In the genomic region with DNA sequence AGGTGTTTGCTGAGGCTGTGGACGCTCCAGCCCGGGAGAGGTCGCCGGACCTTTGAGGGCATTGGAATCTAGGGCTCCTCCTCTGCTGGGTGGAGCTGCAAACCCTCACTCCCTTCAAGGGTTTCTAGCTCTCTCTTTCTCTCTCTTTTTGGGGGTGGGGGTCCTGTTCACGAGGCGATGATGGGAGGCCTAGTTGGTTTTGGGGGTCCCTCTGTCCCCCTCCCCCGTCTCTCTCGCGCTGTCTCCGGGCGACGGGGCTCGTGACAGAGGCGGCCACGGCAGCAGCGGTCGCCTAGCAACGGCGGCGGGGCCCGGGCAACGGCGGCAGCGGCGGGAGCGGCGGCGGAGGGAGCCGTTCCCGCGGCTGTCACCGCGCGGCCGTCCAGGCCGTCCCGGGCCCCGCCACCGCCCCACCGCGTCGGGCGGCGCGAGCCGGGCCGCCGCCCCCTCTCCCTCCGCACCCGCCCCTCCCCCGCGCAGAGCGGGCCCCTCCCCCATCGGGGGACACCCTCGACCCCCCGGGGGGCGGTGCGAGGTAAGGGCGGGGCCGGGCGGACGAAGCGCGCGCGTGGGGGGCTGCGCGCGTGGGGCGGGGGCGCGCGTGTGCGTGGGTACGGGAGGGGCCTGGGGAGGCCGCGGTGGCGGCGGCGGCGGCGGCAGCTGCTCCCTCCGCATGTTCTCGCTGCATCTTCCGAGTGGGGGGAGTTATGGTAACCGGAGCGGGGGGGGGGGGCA, we compare ENCODE assay signal across 8 mouse cellular contexts. TPM values are rescaled to one million over a fixed set of nuclear protein-coding genes. Genes with fewer than 3 reads are reported as not detected.
DNase-seq lines count a peak whose midpoint lies in the region; ATAC-seq and TF ChIP-seq lines count a peak whose summit lies in the region.

No protein-coding gene starts in this region.

- no peak for ATAC-seq in forebrain, embryonic 15.5 days (replicated peaks)
- no peak for ATAC-seq in intestine, postnatal 0 days
- peak; percentile 19; the same call in 1 of the 2 replicates for ATAC-seq in liver, embryonic 14.5 days (ENCODE audit: insufficient read depth)
- no peak for ATAC-seq in neural tube, embryonic 14.5 days (ENCODE audit: low read depth)

- no peaks in the 10 kb centered on the region for H3K9me3 ChIP-seq in forebrain, embryonic 15.5 days
- H3K9me3 ChIP-seq in intestine, postnatal 0 days (ENCODE audit: control insufficient read depth) = no peaks in the 10 kb centered on the region
- H3K9me3 ChIP-seq in liver, embryonic 14.5 days (ENCODE audit: control insufficient read depth, low read length) = no peaks in the 10 kb centered on the region
- no peaks in the 10 kb centered on the region for H3K9me3 ChIP-seq in neural tube, embryonic 14.5 days (ENCODE audit: control insufficient read depth, low read length)

- H3K4me3 ChIP-seq in brown adipose tissue, adult 24 weeks (ENCODE audit: insufficient read depth, low read depth, low read length) = peak overlapping the region; percentile 84
- peak overlapping the region; percentile 71 for H3K4me3 ChIP-seq in forebrain, embryonic 15.5 days
- H3K4me3 ChIP-seq in intestine, postnatal 0 days (ENCODE audit: low read depth, low read length) = peak overlapping the region; percentile 69
- H3K4me3 ChIP-seq in liver, embryonic 14.5 days (ENCODE audit: insufficient read depth in 1 of 2, low read depth in 2 of 2, low read length in 2 of 2) = peak overlapping the region; percentile 65 to 75
- peak overlapping the region; percentile 59 for H3K4me3 ChIP-seq in neural tube, embryonic 14.5 days (ENCODE audit: low read depth, low read length)

- H3K4me2 ChIP-seq in forebrain, embryonic 15.5 days (replicated peaks) = peak overlapping the region; percentile 87
- H3K4me2 ChIP-seq in intestine, postnatal 0 days (replicated peaks; ENCODE audit: low read depth) = peak overlapping the region; percentile 100
- peak overlapping the region; percentile 100 for H3K4me2 ChIP-seq in liver, embryonic 14.5 days (ENCODE audit: low read depth)
- H3K4me2 ChIP-seq in neural tube, embryonic 14.5 days (ENCODE audit: low read depth, low read length) = peak overlapping the region; percentile 82

- no peak for TF ChIP-seq EP300 in liver, embryonic 14.5 days (IDR thresholded peaks at IDR 0.05; ENCODE audit: low read depth)

- WGBS in forebrain, embryonic 15.5 days = under 1% methylated on average over 26 of the region's 87 CpGs
- WGBS in intestine, postnatal 0 days = 0% methylated on average over 22 of the region's 87 CpGs
- 1% methylated on average over 54 of the region's 87 CpGs for WGBS in liver, embryonic 14.5 days (ENCODE audit: insufficient replicate concordance)
- 3% methylated on average over 12 of the region's 87 CpGs for WGBS in neural tube, embryonic 14.5 days

- H3K36me3 ChIP-seq in forebrain, embryonic 15.5 days = peaks cover 3% of the 10 kb centered on the region; the same call in 1 of the 2 replicates
- no peaks in the 10 kb centered on the region for H3K36me3 ChIP-seq in intestine, postnatal 0 days (ENCODE audit: control insufficient read depth, insufficient read depth)
- no peaks in the 10 kb centered on the region for H3K36me3 ChIP-seq in liver, embryonic 14.5 days (replicated peaks; ENCODE audit: control insufficient read depth, insufficient read depth, low read depth)
- no peaks in the 10 kb centered on the region for H3K36me3 ChIP-seq in neural tube, embryonic 14.5 days (ENCODE audit: control insufficient read depth, insufficient read depth, low read length)

- H3K4me1 ChIP-seq in brown adipose tissue, adult 24 weeks (ENCODE audit: control insufficient read depth, insufficient read depth, insufficient read length, low read length) = 0 out of 2 replicates have a peak, but pooled peaks cover 4% of the 10 kb centered on the region
- H3K4me1 ChIP-seq in forebrain, embryonic 15.5 days = peaks cover 91% of the 10 kb centered on the region
- H3K4me1 ChIP-seq in intestine, postnatal 0 days (replicated peaks; ENCODE audit: control insufficient read depth, insufficient read depth, low read length) = peaks cover 7% of the 10 kb centered on the region; the same call in 1 of the 2 replicates
- H3K4me1 ChIP-seq in liver, embryonic 14.5 days (replicated peaks; ENCODE audit: control insufficient read depth in 2 of 2, insufficient read depth in 2 of 2, low read length in 1 of 2) = peaks cover 5 to 25% of the 10 kb centered on the region in 2 experiments
- H3K4me1 ChIP-seq in neural tube, embryonic 14.5 days (ENCODE audit: control insufficient read depth, insufficient read depth, low read length) = peaks cover 66% of the 10 kb centered on the region

- peak overlapping the region; percentile 81 for H3K9ac ChIP-seq in forebrain, embryonic 15.5 days (replicated peaks)
- peak overlapping the region; percentile 45 for H3K9ac ChIP-seq in intestine, postnatal 0 days (ENCODE audit: low read depth, low read length)
- peak overlapping the region; percentile 59 for H3K9ac ChIP-seq in liver, embryonic 14.5 days (replicated peaks)
- peak overlapping the region; percentile 76 for H3K9ac ChIP-seq in neural tube, embryonic 14.5 days (replicated peaks; ENCODE audit: low read depth, low read length)

- DNase-seq in thymus, postnatal 14 days = peak; percentile 49
- DNase-seq in thymus, adult 18-20 months = no peak
- DNase-seq in liver, embryonic 14.5 days (ENCODE audit: low read depth in 3 of 3, low spot score in 3 of 3) = no peak
- DNase-seq in ovary, adult 18-20 months (ENCODE audit: low spot score) = no peak

- H3K27ac ChIP-seq in brown adipose tissue, adult 24 weeks (replicated peaks; ENCODE audit: low read depth, low read length) = no peak overlapping the region
- peak overlapping the region; percentile 88 for H3K27ac ChIP-seq in forebrain, embryonic 15.5 days (replicated peaks)
- peak overlapping the region; percentile 28; the same call in 1 of the 2 replicates for H3K27ac ChIP-seq in intestine, postnatal 0 days (ENCODE audit: low read depth, low read length)
- H3K27ac ChIP-seq in liver, embryonic 14.5 days = no peak overlapping the region
- peak overlapping the region; percentile 89 for H3K27ac ChIP-seq in neural tube, embryonic 14.5 days (ENCODE audit: low read depth, low read length)

- no peaks in the 10 kb centered on the region for H3K27me3 ChIP-seq in forebrain, embryonic 15.5 days
- H3K27me3 ChIP-seq in intestine, postnatal 0 days (replicated peaks; ENCODE audit: control insufficient read depth, insufficient read depth, low read length) = no peaks in the 10 kb centered on the region
- H3K27me3 ChIP-seq in liver, embryonic 14.5 days (ENCODE audit: control insufficient read depth, insufficient read depth, low read length) = no peaks in the 10 kb centered on the region; the same call in 1 of the 2 replicates
- no peaks in the 10 kb centered on the region for H3K27me3 ChIP-seq in neural tube, embryonic 14.5 days (ENCODE audit: control insufficient read depth, insufficient read depth, low read length)

- 0 out of 2 replicates have a peak, but pooled peaks have one; percentile 20 for TF ChIP-seq CTCF in intestine, postnatal 0 days (IDR thresholded peaks at IDR 0.05; ENCODE audit: low read depth)
- TF ChIP-seq CTCF in liver, embryonic 14.5 days (IDR thresholded peaks at IDR 0.05; ENCODE audit: low read depth) = no peak

RNA-seq across cellular contexts. Expression of gene Syngap1, which starts 7.4 kb away (rescaled TPM):
- 1.1 and 1.6 TPM in 2 replicates for polyA plus RNA-seq in brown adipose tissue, adult 24 weeks (2012; ENCODE audit: insufficient read depth, insufficient read length, missing spikeins)
- polyA plus RNA-seq in forebrain, embryonic 15.5 days (2015; fragmentation: Nextera tagmentation; extraction: Ambion mirVana) = 6.5 and 7.3 TPM in 2 replicates
- 0.35 and 0.39 TPM in 2 replicates for polyA plus RNA-seq in intestine, postnatal 0 days (2015; fragmentation: Nextera tagmentation; extraction: Ambion mirVana)
- 3.4 TPM in 2 replicates for polyA plus RNA-seq in liver, embryonic 14.5 days (2012; rRNA removed)
- 0.08 and 0.13 TPM in 2 replicates for polyA plus RNA-seq in liver, embryonic 14.5 days (2014; fragmentation: Nextera tagmentation; extraction: Ambion mirVana)
- polyA plus RNA-seq in neural tube, embryonic 14.5 days (2014; fragmentation: Nextera tagmentation; extraction: Ambion mirVana) = 5.2 and 7.4 TPM in 2 replicates

RNA-seq across cellular contexts. Expression of gene Cuta, which starts 9.1 kb away (rescaled TPM):
- polyA plus RNA-seq in brown adipose tissue, adult 24 weeks (2012; ENCODE audit: insufficient read depth, insufficient read length, missing spikeins) = 142 and 151 TPM in 2 replicates
- polyA plus RNA-seq in forebrain, embryonic 15.5 days (2015; fragmentation: Nextera tagmentation; extraction: Ambion mirVana) = 144 and 150 TPM in 2 replicates
- polyA plus RNA-seq in intestine, postnatal 0 days (2015; fragmentation: Nextera tagmentation; extraction: Ambion mirVana) = 287 and 304 TPM in 2 replicates
- 53.0 and 53.5 TPM in 2 replicates for polyA plus RNA-seq in liver, embryonic 14.5 days (2012; rRNA removed)
- polyA plus RNA-seq in liver, embryonic 14.5 days (2014; fragmentation: Nextera tagmentation; extraction: Ambion mirVana) = 82.5 and 86.8 TPM in 2 replicates
- 112 and 127 TPM in 2 replicates for polyA plus RNA-seq in neural tube, embryonic 14.5 days (2014; fragmentation: Nextera tagmentation; extraction: Ambion mirVana)

RNA-seq across cellular contexts. Expression of gene Phf1, which starts 15.6 kb away (rescaled TPM):
- polyA plus RNA-seq in brown adipose tissue, adult 24 weeks (2012; ENCODE audit: insufficient read depth, insufficient read length, missing spikeins) = 13.1 and 15.7 TPM in 2 replicates
- polyA plus RNA-seq in forebrain, embryonic 15.5 days (2015; fragmentation: Nextera tagmentation; extraction: Ambion mirVana) = 17.2 and 18.3 TPM in 2 replicates
- 11.2 and 11.6 TPM in 2 replicates for polyA plus RNA-seq in intestine, postnatal 0 days (2015; fragmentation: Nextera tagmentation; extraction: Ambion mirVana)
- 6.3 and 6.4 TPM in 2 replicates for polyA plus RNA-seq in liver, embryonic 14.5 days (2012; rRNA removed)
- 0.94 and 1.7 TPM in 2 replicates for polyA plus RNA-seq in liver, embryonic 14.5 days (2014; fragmentation: Nextera tagmentation; extraction: Ambion mirVana)
- 18.8 and 23.8 TPM in 2 replicates for polyA plus RNA-seq in neural tube, embryonic 14.5 days (2014; fragmentation: Nextera tagmentation; extraction: Ambion mirVana)

RNA-seq across cellular contexts. Expression of gene Zbtb9, which starts 24.5 kb away (rescaled TPM):
- polyA plus RNA-seq in brown adipose tissue, adult 24 weeks (2012; ENCODE audit: insufficient read depth, insufficient read length, missing spikeins) = 2.4 and 3.0 TPM in 2 replicates
- 15.8 and 17.2 TPM in 2 replicates for polyA plus RNA-seq in forebrain, embryonic 15.5 days (2015; fragmentation: Nextera tagmentation; extraction: Ambion mirVana)
- 6.5 and 6.7 TPM in 2 replicates for polyA plus RNA-seq in intestine, postnatal 0 days (2015; fragmentation: Nextera tagmentation; extraction: Ambion mirVana)
- polyA plus RNA-seq in liver, embryonic 14.5 days (2012; rRNA removed) = 3.1 and 4.0 TPM in 2 replicates
- 2.6 and 3.4 TPM in 2 replicates for polyA plus RNA-seq in liver, embryonic 14.5 days (2014; fragmentation: Nextera tagmentation; extraction: Ambion mirVana)
- polyA plus RNA-seq in neural tube, embryonic 14.5 days (2014; fragmentation: Nextera tagmentation; extraction: Ambion mirVana) = 10.8 and 11.4 TPM in 2 replicates

RNA-seq across cellular contexts. Expression of gene Kifc5b, which starts 31.6 kb away (rescaled TPM):
- polyA plus RNA-seq in brown adipose tissue, adult 24 weeks (2012; ENCODE audit: insufficient read depth, insufficient read length, missing spikeins) = not detected in 2 replicates
- polyA plus RNA-seq in forebrain, embryonic 15.5 days (2015; fragmentation: Nextera tagmentation; extraction: Ambion mirVana) = 4.3 and 5.5 TPM in 2 replicates
- polyA plus RNA-seq in intestine, postnatal 0 days (2015; fragmentation: Nextera tagmentation; extraction: Ambion mirVana) = 0.94 and 1.4 TPM in 2 replicates
- 12.2 and 13.8 TPM in 2 replicates for polyA plus RNA-seq in liver, embryonic 14.5 days (2012; rRNA removed)
- 2.7 and 3.3 TPM in 2 replicates for polyA plus RNA-seq in liver, embryonic 14.5 days (2014; fragmentation: Nextera tagmentation; extraction: Ambion mirVana)
- polyA plus RNA-seq in neural tube, embryonic 14.5 days (2014; fragmentation: Nextera tagmentation; extraction: Ambion mirVana) = 2.4 and 2.8 TPM in 2 replicates

Comparison
In these comparisons a context has a peak if more than half of its experiments do, and no peak if none do; other contexts are left out.
1. H3K27ac ChIP-seq: peak in forebrain, embryonic 15.5 days (single experiment), intestine, postnatal 0 days (single experiment) and neural tube, embryonic 14.5 days (single experiment); none in brown adipose tissue, adult 24 weeks (single experiment) and liver, embryonic 14.5 days (single experiment).
2. Peak in every context shown above with its lines, with median percentiles within 50 percentile points of each other: H3K4me3 ChIP-seq, H3K4me2 ChIP-seq and H3K9ac ChIP-seq.